Comparison of ENCODE assay signal across 47 mouse cellular contexts in the genomic region with DNA sequence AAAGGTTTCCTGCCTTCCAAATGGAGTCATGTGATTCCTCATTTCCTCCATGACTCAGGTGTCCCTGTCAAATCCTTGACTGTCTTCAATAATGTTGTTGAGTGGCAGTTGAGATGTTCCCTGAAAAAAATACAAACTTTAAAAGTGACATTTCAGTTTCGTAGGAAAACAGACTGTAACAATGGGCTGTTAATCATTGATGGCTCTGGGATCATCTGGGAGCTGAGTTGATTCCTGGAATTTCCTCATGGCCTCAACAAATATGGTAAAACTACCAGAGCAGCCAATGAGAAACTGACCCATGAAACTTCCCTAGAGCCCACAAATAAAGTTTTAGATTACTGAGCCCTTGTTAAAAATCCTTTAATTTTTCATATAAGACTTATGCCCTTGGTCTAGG. TPM values are rescaled to one million over a fixed set of nuclear protein-coding genes. Genes with fewer than 3 reads are reported as not detected.
"Had no signal": no experiment of that assay in that cellular context is flagged by ENCODE, and none has a peak within 500 bp of the region (broad histone marks: within the 10 kb centered on the region; RNA-seq: fewer than 3 reads in every experiment).

No protein-coding gene starts in this region.

- H3K4me2 ChIP-seq: heart, embryonic 11.5 days; heart, embryonic 12.5 days; heart, embryonic 13.5 days; heart, embryonic 15.5 days; hindbrain, embryonic 12.5 days; hindbrain, embryonic 13.5 days; hindbrain, embryonic 14.5 days; hindbrain, embryonic 15.5 days; intestine, embryonic 15.5 days; kidney, embryonic 15.5 days had no signal

- H3K4me3 ChIP-seq: heart, embryonic 10.5 days; heart, embryonic 12.5 days; heart, embryonic 13.5 days; heart, embryonic 15.5 days; hindbrain, embryonic 10.5 days; hindbrain, embryonic 12.5 days; hindbrain, embryonic 13.5 days; hindbrain, embryonic 15.5 days; intestine, embryonic 15.5 days; kidney, embryonic 15.5 days; layer of hippocampus, adult 2 months had no signal

- H3K36me3 ChIP-seq: heart, embryonic 10.5 days; heart, embryonic 12.5 days; heart, embryonic 13.5 days; heart, embryonic 15.5 days; hindbrain, embryonic 10.5 days; hindbrain, embryonic 12.5 days; hindbrain, embryonic 13.5 days; hindbrain, embryonic 15.5 days; intestine, embryonic 15.5 days; kidney, embryonic 15.5 days had no signal

- H3K27ac ChIP-seq: heart, embryonic 10.5 days; heart, embryonic 13.5 days; heart, embryonic 15.5 days; hindbrain, embryonic 10.5 days; hindbrain, embryonic 12.5 days; hindbrain, embryonic 13.5 days; hindbrain, embryonic 14.5 days; hindbrain, embryonic 15.5 days; hindbrain, postnatal 0 days; intestine, embryonic 15.5 days; kidney, embryonic 15.5 days; kidney, postnatal 0 days; layer of hippocampus, adult 2 months had no signal

- H3K9me3 ChIP-seq: hindbrain, embryonic 10.5 days; hindbrain, embryonic 12.5 days; hindbrain, embryonic 13.5 days; hindbrain, embryonic 15.5 days; intestine, embryonic 15.5 days had no signal

- H3K4me1 ChIP-seq: heart, embryonic 10.5 days; heart, embryonic 12.5 days; heart, embryonic 13.5 days; heart, embryonic 15.5 days; hindbrain, embryonic 10.5 days; hindbrain, embryonic 12.5 days; hindbrain, embryonic 13.5 days; hindbrain, embryonic 15.5 days; intestine, embryonic 15.5 days; kidney, embryonic 15.5 days had no signal

- H3K27me3 ChIP-seq: heart, embryonic 12.5 days; heart, embryonic 13.5 days; heart, embryonic 15.5 days; hindbrain, embryonic 12.5 days; hindbrain, embryonic 13.5 days; hindbrain, embryonic 15.5 days; intestine, embryonic 15.5 days; kidney, embryonic 15.5 days had no signal

- H3K9ac ChIP-seq: heart, embryonic 12.5 days; heart, embryonic 13.5 days; heart, embryonic 15.5 days; hindbrain, embryonic 12.5 days; hindbrain, embryonic 13.5 days; hindbrain, embryonic 14.5 days; hindbrain, embryonic 15.5 days; intestine, embryonic 15.5 days; kidney, embryonic 15.5 days had no signal

- ATAC-seq: hindbrain, embryonic 16.5 days; hindbrain, postnatal 0 days; inflammation-experienced regulatory T-cells, adult 6 months; intestine, embryonic 15.5 days; intestine, embryonic 16.5 days; intestine, postnatal 0 days had no signal

- DNase-seq: heart, postnatal 10 days; heart, postnatal 14 days; heart, postnatal 36 days; heart, postnatal 4 days; kidney, adult 11 months; kidney, adult 18-20 months; kidney, adult 9 months; kidney, postnatal 10 days; kidney, postnatal 25 days; kidney, postnatal 4 days; layer of hippocampus, adult 9-11 months; layer of hippocampus, postnatal 36 days had no signal

RNA-seq across cellular contexts. Expression of a gene that starts 37.9 kb away (rescaled TPM):
- total RNA-seq: heart, adult 8-10 months; heart, postnatal 10 days; heart, postnatal 14 days; heart, postnatal 25 days; heart, postnatal 36 days; heart, postnatal 4 days; hematopoietic stem cell, adult 5-6 weeks; hindbrain, postnatal 0 days; layer of hippocampus, adult 18-20 months; layer of hippocampus, adult 2 months; layer of hippocampus, adult 8-10 months; layer of hippocampus, postnatal 10 days; layer of hippocampus, postnatal 14 days; layer of hippocampus, postnatal 25 days; layer of hippocampus, postnatal 36 days; left cerebral cortex, adult 18-20 months had no signal
- polyA plus RNA-seq: heart, embryonic 10.5 days; heart, embryonic 11.5 days; heart, embryonic 12.5 days; heart, embryonic 13.5 days; heart, embryonic 14.5 days; heart, embryonic 15.5 days; heart, embryonic 16.5 days; heart, postnatal 0 days; hindbrain, embryonic 10.5 days; hindbrain, embryonic 11.5 days; hindbrain, embryonic 12.5 days; hindbrain, embryonic 13.5 days; hindbrain, embryonic 14.5 days; hindbrain, embryonic 15.5 days; hindbrain, embryonic 16.5 days; hindbrain, postnatal 0 days; inflammation-experienced regulatory T-cells, adult 6 months; intestine, embryonic 14.5 days; kidney, embryonic 14.5 days; kidney, embryonic 15.5 days; large intestine, adult 2 months had no signal
